8 mouse cellular contexts compared by ENCODE assay signal in the genomic region with DNA sequence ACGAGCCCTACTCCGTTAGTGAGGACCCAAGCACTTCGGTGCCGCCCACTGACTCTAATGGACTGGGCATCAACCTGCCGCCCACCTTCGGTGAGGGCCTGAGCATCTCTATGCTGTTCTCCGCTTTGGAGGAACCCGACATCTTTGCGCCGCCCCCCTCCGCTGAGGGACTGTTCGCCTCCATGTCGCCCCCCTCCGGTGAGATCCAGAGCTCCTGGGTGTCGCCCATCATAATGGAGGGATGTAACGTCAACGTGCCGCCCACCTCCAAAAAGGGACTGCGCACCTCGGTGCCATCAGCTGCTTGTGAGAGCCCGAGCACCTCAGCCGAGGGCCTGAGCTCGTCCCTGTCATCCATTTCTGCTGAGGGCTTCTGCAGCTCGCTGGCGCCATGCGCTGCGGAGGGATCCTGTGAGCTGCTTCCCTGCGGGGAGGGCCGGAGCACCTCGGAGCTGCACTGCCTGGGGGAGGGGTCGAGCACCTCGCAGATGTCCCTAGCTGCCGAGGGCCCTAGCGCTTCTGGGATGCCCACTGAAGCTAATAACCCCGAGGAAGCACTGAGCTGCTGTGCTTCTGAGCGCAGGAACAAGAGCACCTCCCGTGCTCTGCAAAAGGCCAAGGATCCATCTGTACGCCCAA. TPM values are rescaled to one million over a fixed set of nuclear protein-coding genes. Genes with fewer than 3 reads are reported as not detected.
DNase-seq lines count a peak whose midpoint lies in the region; ATAC-seq and TF ChIP-seq lines count a peak whose summit lies in the region.

No protein-coding gene starts in this region.

- peaks cover 8% of the 10 kb centered on the region; the same call in 1 of the 2 replicates for H3K27me3 ChIP-seq in forebrain, embryonic 16.5 days (replicated peaks; ENCODE audit: control insufficient read depth, insufficient read depth, low read length)
- 0 out of 2 replicates have a peak, but pooled peaks cover 4% of the 10 kb centered on the region for H3K27me3 ChIP-seq in liver, postnatal 0 days (ENCODE audit: insufficient read depth, low read length)
- H3K27me3 ChIP-seq in neural tube, embryonic 13.5 days = peaks cover 75% of the 10 kb centered on the region

- 19% methylated on average over 36 of the region's 38 CpGs for WGBS in forebrain, embryonic 16.5 days
- 22% methylated on average over 36 of the region's 38 CpGs for WGBS in liver, postnatal 0 days (ENCODE audit: insufficient replicate concordance)
- 21% methylated on average over 36 of the region's 38 CpGs for WGBS in neural tube, embryonic 13.5 days

- TF ChIP-seq CTCF in liver, postnatal 0 days (IDR thresholded peaks at IDR 0.05; ENCODE audit: low read depth) = peak; percentile 56

- intact Hi-C loops in heart, postnatal 25 days (cut with DNase I) = no loop called here

- H3K4me3 ChIP-seq in forebrain, embryonic 16.5 days (replicated peaks; ENCODE audit: low read length) = peak overlapping the region; percentile 70
- H3K4me3 ChIP-seq in liver, postnatal 0 days (ENCODE audit: low read depth, low read length) = peak overlapping the region; percentile 55
- peak overlapping the region; percentile 68 for H3K4me3 ChIP-seq in neural tube, embryonic 13.5 days

- no peaks in the 10 kb centered on the region for H3K9me3 ChIP-seq in forebrain, embryonic 16.5 days (ENCODE audit: control insufficient read depth, low read length)
- no peaks in the 10 kb centered on the region for H3K9me3 ChIP-seq in liver, postnatal 0 days (ENCODE audit: low read length)
- H3K9me3 ChIP-seq in neural tube, embryonic 13.5 days = no peaks in the 10 kb centered on the region

- DNase-seq in ES-CJ7 (ENCODE audit: low read depth, low spot score) = peak; percentile 48
- peak; percentile 84 to 86 for DNase-seq in cerebellum, adult 18-20 months
- DNase-seq in heart, postnatal 25 days (ENCODE audit: low spot score) = peak; percentile 24
- peak; percentile 75 to 87 for DNase-seq in layer of hippocampus, adult 18-20 months (ENCODE audit: low spot score in 2 of 2)
- DNase-seq in liver, postnatal 0 days = peak; percentile 61
- DNase-seq in testis, postnatal 10 days (ENCODE audit: low spot score) = peak; percentile 82

- no peak for TF ChIP-seq EP300 in liver, postnatal 0 days (IDR thresholded peaks at IDR 0.05; ENCODE audit: low read depth)

- peak; percentile 88 for ATAC-seq in forebrain, embryonic 16.5 days
- peak; percentile 49; the same call in 1 of the 2 replicates for ATAC-seq in liver, postnatal 0 days
- peak; percentile 79 for ATAC-seq in neural tube, embryonic 13.5 days (ENCODE audit: low read depth)

- H3K9ac ChIP-seq in forebrain, embryonic 16.5 days (replicated peaks; ENCODE audit: low read depth, low read length) = peak overlapping the region; percentile 82
- H3K9ac ChIP-seq in liver, postnatal 0 days (replicated peaks) = no peak overlapping the region
- peak overlapping the region; percentile 87 for H3K9ac ChIP-seq in neural tube, embryonic 13.5 days

- peaks cover 9% of the 10 kb centered on the region; the same call in 1 of the 2 replicates for H3K4me1 ChIP-seq in forebrain, embryonic 16.5 days (replicated peaks; ENCODE audit: control insufficient read depth, insufficient read depth, low read length)
- no peaks in the 10 kb centered on the region for H3K4me1 ChIP-seq in liver, postnatal 0 days (ENCODE audit: insufficient read depth)
- H3K4me1 ChIP-seq in neural tube, embryonic 13.5 days (replicated peaks) = peaks cover 17% of the 10 kb centered on the region

- H3K4me2 ChIP-seq in forebrain, embryonic 16.5 days (ENCODE audit: low read length) = peak overlapping the region; percentile 57
- peak overlapping the region; percentile 92 for H3K4me2 ChIP-seq in liver, postnatal 0 days (ENCODE audit: low read depth, low read length)
- peak overlapping the region; percentile 66 for H3K4me2 ChIP-seq in neural tube, embryonic 13.5 days

- peak overlapping the region; percentile 87 for H3K27ac ChIP-seq in forebrain, embryonic 16.5 days (ENCODE audit: low read length)
- H3K27ac ChIP-seq in liver, postnatal 0 days (ENCODE audit: low read depth) = no peak overlapping the region
- peak overlapping the region; percentile 89 for H3K27ac ChIP-seq in neural tube, embryonic 13.5 days (replicated peaks)

- H3K36me3 ChIP-seq in forebrain, embryonic 16.5 days (ENCODE audit: control insufficient read depth, insufficient read depth) = no peaks in the 10 kb centered on the region
- no peaks in the 10 kb centered on the region for H3K36me3 ChIP-seq in liver, postnatal 0 days (replicated peaks; ENCODE audit: insufficient read depth, low read length)
- H3K36me3 ChIP-seq in neural tube, embryonic 13.5 days = 0 out of 2 replicates have a peak, but pooled peaks cover 4% of the 10 kb centered on the region

RNA-seq across cellular contexts. Expression of a gene that starts 1.2 kb away (rescaled TPM):
- 138 and 159 TPM in 2 replicates for polyA plus RNA-seq in forebrain, embryonic 16.5 days (2015; fragmentation: Nextera tagmentation; extraction: Ambion mirVana)
- 1 to 10 TPM; 3.7 to 4.5 TPM for total RNA-seq in heart, postnatal 25 days (2021)
- 100 to 1,000 TPM; 149 to 151 TPM for total RNA-seq in layer of hippocampus, adult 18-20 months (2021)
- polyA plus RNA-seq in liver, postnatal 0 days (2015; fragmentation: Nextera tagmentation; extraction: Ambion mirVana) = 1.5 and 1.6 TPM in 2 replicates
- polyA plus RNA-seq in neural tube, embryonic 13.5 days (2015; fragmentation: Nextera tagmentation; extraction: Ambion mirVana) = 158 and 166 TPM in 2 replicates

RNA-seq across cellular contexts. Expression of a gene that starts 41.8 kb away (rescaled TPM):
- 34.8 and 35.6 TPM in 2 replicates for polyA plus RNA-seq in forebrain, embryonic 16.5 days (2015; fragmentation: Nextera tagmentation; extraction: Ambion mirVana)
- total RNA-seq in heart, postnatal 25 days (2021) = 1 to 10 TPM; 6.0 to 8.2 TPM
- 10 to 100 TPM; 15.8 to 22.7 TPM for total RNA-seq in layer of hippocampus, adult 18-20 months (2021)
- 25.5 and 27.8 TPM in 2 replicates for polyA plus RNA-seq in liver, postnatal 0 days (2015; fragmentation: Nextera tagmentation; extraction: Ambion mirVana)
- polyA plus RNA-seq in neural tube, embryonic 13.5 days (2015; fragmentation: Nextera tagmentation; extraction: Ambion mirVana) = 34.3 and 35.2 TPM in 2 replicates

Comparison
In these comparisons a context has a peak if more than half of its experiments do, and no peak if none do; other contexts are left out.
1. DNase-seq: peak in every context shown above with its lines; median percentile 85 in cerebellum, adult 18-20 months; 82 in testis, postnatal 10 days; 81 in layer of hippocampus, adult 18-20 months; 61 in liver, postnatal 0 days; 48 in ES-CJ7; 24 in heart, postnatal 25 days.
2. RNA of a gene that starts 1.2 kb away (polyA plus RNA-seq): 158 to 166 TPM in neural tube, embryonic 13.5 days and 138 to 159 TPM in forebrain, embryonic 16.5 days; 1.5 to 1.6 TPM in liver, postnatal 0 days; every median in the first group is over 10 times any median in the second.
3. Peak in every context shown above with its lines, with median percentiles within 50 percentile points of each other: ATAC-seq, H3K4me2 ChIP-seq and H3K4me3 ChIP-seq.